Mouse (Mus musculus): ENCODE results near the gene Aspscr1. TPM values are rescaled to one million over a fixed set of nuclear protein-coding genes. Genes with fewer than 3 reads are reported as not detected.
"Not testable (repeated sequence)": the region's sequence is repeated elsewhere in the genome, so short reads cannot be mapped to it uniquely, and the experiment has no call there.

Gene Aspscr1
- polyA plus RNA-seq, 1 experiment from 2014 or later, result 103 TPM

- H3K4me1 ChIP-seq (ENCODE audit: control insufficient read depth, insufficient read depth, low read length), result peaks cover 11% of the 10 kb centered on the region
- no peak overlapping the region for H3K9ac ChIP-seq (ENCODE audit: low read depth, low read length)
- no peak overlapping the region for H3K4me3 ChIP-seq (ENCODE audit: low read depth, low read length)
- no peaks in the 10 kb centered on the region for H3K9me3 ChIP-seq (replicated peaks; ENCODE audit: control insufficient read depth, low read length)
- H3K4me2 ChIP-seq, result no peak overlapping the region
- ATAC-seq (replicated peaks; ENCODE audit: insufficient number of reproducible peaks, low FRiP score, low TSS enrichment), result no peak
- peaks cover 37% of the 10 kb centered on the region for H3K27me3 ChIP-seq (ENCODE audit: control insufficient read depth, insufficient read depth, low read length)
- WGBS (ENCODE audit: insufficient replicate concordance), result 67% methylated on average over 3 of the region's 3 CpGs
- H3K36me3 ChIP-seq (ENCODE audit: control insufficient read depth, insufficient read depth, low read length), result no peaks in the 10 kb centered on the region
- no peak overlapping the region for H3K27ac ChIP-seq (ENCODE audit: low read depth, low read length)
These were observed 7.4 kb upstream of the Aspscr1 start for GRCm38 (mm10) chr11:120665406-120665805.

GRCm38 (mm10) chr11:120666617-120667016 is 6.2 kb upstream of the Aspscr1 start:
- Histone ChIP-seq H3K27ac (ENCODE audit: low read depth, low read length) (no peak overlapping the region), H3K4me1 (ENCODE audit: control insufficient read depth, insufficient read depth, low read length) (peaks cover 4% of the 10 kb centered on the region; the same call in 1 of the 2 replicates), H3K4me2 (no peak overlapping the region), H3K9me3 (replicated peaks; ENCODE audit: control insufficient read depth, low read length) (no peaks in the 10 kb centered on the region), H3K4me3 (ENCODE audit: low read depth, low read length) (no peak overlapping the region), H3K9ac (ENCODE audit: low read depth, low read length) (no peak overlapping the region), H3K27me3 (ENCODE audit: control insufficient read depth, insufficient read depth, low read length) (peaks cover 24% of the 10 kb centered on the region), H3K36me3 (ENCODE audit: control insufficient read depth, insufficient read depth, low read length) (no peaks in the 10 kb centered on the region)
- no peak for ATAC-seq (replicated peaks; ENCODE audit: insufficient number of reproducible peaks, low FRiP score, low TSS enrichment)
- WGBS (ENCODE audit: insufficient replicate concordance), result 1% methylated on average over 3 of the region's 3 CpGs

GRCm38 (mm10) chr11:120673594-120674122 is 885 bp downstream of the Aspscr1 start:
- peak overlapping the region; percentile 86 for H3K4me2 ChIP-seq
- peak overlapping the region; percentile 90 for H3K9ac ChIP-seq (ENCODE audit: low read depth, low read length)
- H3K4me1 ChIP-seq (ENCODE audit: control insufficient read depth, insufficient read depth, low read length), result peaks cover 8% of the 10 kb centered on the region
- no peaks in the 10 kb centered on the region for H3K27me3 ChIP-seq (ENCODE audit: control insufficient read depth, insufficient read depth, low read length)
- H3K9me3 ChIP-seq (replicated peaks; ENCODE audit: control insufficient read depth, low read length), result no peaks in the 10 kb centered on the region
- WGBS (ENCODE audit: insufficient replicate concordance), result 36% methylated on average over 12 of the region's 12 CpGs
- H3K36me3 ChIP-seq (ENCODE audit: control insufficient read depth, insufficient read depth, low read length), result peaks cover 3% of the 10 kb centered on the region; the same call in 1 of the 2 replicates
- peak overlapping the region; percentile 74 for H3K4me3 ChIP-seq (ENCODE audit: low read depth, low read length)
- H3K27ac ChIP-seq (ENCODE audit: low read depth, low read length), result peak overlapping the region; percentile 89
- ATAC-seq (replicated peaks; ENCODE audit: insufficient number of reproducible peaks, low FRiP score, low TSS enrichment), result no peak

- 80% methylated on average over 4 of the region's 5 CpGs for whole genome bisulfite sequencing (ENCODE audit: insufficient replicate concordance)
- not testable (repeated sequence) for H3K4me2 ChIP-seq; ATAC-seq (replicated peaks; ENCODE audit: insufficient number of reproducible peaks, low FRiP score, low TSS enrichment); H3K4me3 ChIP-seq (ENCODE audit: low read depth, low read length); H3K36me3 ChIP-seq (ENCODE audit: control insufficient read depth, insufficient read depth, low read length); H3K27ac ChIP-seq (ENCODE audit: low read depth, low read length); H3K27me3 ChIP-seq (ENCODE audit: control insufficient read depth, insufficient read depth, low read length); H3K9ac ChIP-seq (ENCODE audit: low read depth, low read length); H3K4me1 ChIP-seq (ENCODE audit: control insufficient read depth, insufficient read depth, low read length); H3K9me3 ChIP-seq (replicated peaks; ENCODE audit: control insufficient read depth, low read length)
These were observed 3.1 kb downstream of the Aspscr1 start for GRCm38 (mm10) chr11:120675875-120676274.

GRCm38 (mm10) chr11:120676951-120677350 is 4.2 kb downstream of the Aspscr1 start:
- Histone ChIP-seq H3K4me2 (no peak overlapping the region), H3K36me3 (ENCODE audit: control insufficient read depth, insufficient read depth, low read length) (peaks cover 6% of the 10 kb centered on the region; the same call in 1 of the 2 replicates), H3K27me3 (ENCODE audit: control insufficient read depth, insufficient read depth, low read length) (no peaks in the 10 kb centered on the region), H3K27ac (ENCODE audit: low read depth, low read length) (no peak overlapping the region), H3K4me1 (ENCODE audit: control insufficient read depth, insufficient read depth, low read length) (peaks cover 8% of the 10 kb centered on the region), H3K9ac (ENCODE audit: low read depth, low read length) (no peak overlapping the region), H3K9me3 (replicated peaks; ENCODE audit: control insufficient read depth, low read length) (no peaks in the 10 kb centered on the region), H3K4me3 (ENCODE audit: low read depth, low read length) (no peak overlapping the region)
- no peak for ATAC-seq (replicated peaks; ENCODE audit: insufficient number of reproducible peaks, low FRiP score, low TSS enrichment)
- 86% methylated on average over 4 of the region's 4 CpGs for WGBS (ENCODE audit: insufficient replicate concordance)

GRCm38 (mm10) chr11:120679909-120680308 is 7.1 kb downstream of the Aspscr1 start:
- no peak for ATAC-seq (replicated peaks; ENCODE audit: insufficient number of reproducible peaks, low FRiP score, low TSS enrichment)
- Histone ChIP-seq H3K4me3 (ENCODE audit: low read depth, low read length) (no peak overlapping the region), H3K4me1 (ENCODE audit: control insufficient read depth, insufficient read depth, low read length) (peaks cover 2% of the 10 kb centered on the region; the same call in 1 of the 2 replicates), H3K27ac (ENCODE audit: low read depth, low read length) (no peak overlapping the region), H3K36me3 (ENCODE audit: control insufficient read depth, insufficient read depth, low read length) (peaks cover 9% of the 10 kb centered on the region; the same call in 1 of the 2 replicates), H3K27me3 (ENCODE audit: control insufficient read depth, insufficient read depth, low read length) (no peaks in the 10 kb centered on the region), H3K9ac (ENCODE audit: low read depth, low read length) (no peak overlapping the region), H3K9me3 (replicated peaks; ENCODE audit: control insufficient read depth, low read length) (no peaks in the 10 kb centered on the region), H3K4me2 (no peak overlapping the region)
- 70% methylated on average over 3 of the region's 3 CpGs for WGBS (ENCODE audit: insufficient replicate concordance)

- Histone ChIP-seq H3K9me3 (replicated peaks; ENCODE audit: control insufficient read depth, low read length) (no peaks in the 10 kb centered on the region), H3K27me3 (ENCODE audit: control insufficient read depth, insufficient read depth, low read length) (no peaks in the 10 kb centered on the region), H3K4me2 (no peak overlapping the region), H3K27ac (ENCODE audit: low read depth, low read length) (no peak overlapping the region), H3K4me1 (ENCODE audit: control insufficient read depth, insufficient read depth, low read length) (no peaks in the 10 kb centered on the region), H3K9ac (ENCODE audit: low read depth, low read length) (no peak overlapping the region), H3K4me3 (ENCODE audit: low read depth, low read length) (no peak overlapping the region), H3K36me3 (ENCODE audit: control insufficient read depth, insufficient read depth, low read length) (peaks cover 13% of the 10 kb centered on the region; the same call in 1 of the 2 replicates)
- no peak for ATAC-seq (replicated peaks; ENCODE audit: insufficient number of reproducible peaks, low FRiP score, low TSS enrichment)
- 89% methylated on average over 5 of the region's 5 CpGs for WGBS (ENCODE audit: insufficient replicate concordance)
These were observed 9.9 kb downstream of the Aspscr1 start for GRCm38 (mm10) chr11:120682683-120683082.

GRCm38 (mm10) chr11:120683536-120683935 is 10.8 kb downstream of the Aspscr1 start:
- ATAC-seq (replicated peaks; ENCODE audit: insufficient number of reproducible peaks, low FRiP score, low TSS enrichment), result no peak
- no peak overlapping the region for H3K4me3 ChIP-seq (ENCODE audit: low read depth, low read length)
- H3K27me3 ChIP-seq (ENCODE audit: control insufficient read depth, insufficient read depth, low read length), result no peaks in the 10 kb centered on the region
- H3K4me2 ChIP-seq, result no peak overlapping the region
- H3K27ac ChIP-seq (ENCODE audit: low read depth, low read length), result no peak overlapping the region
- H3K36me3 ChIP-seq (ENCODE audit: control insufficient read depth, insufficient read depth, low read length), result peaks cover 10% of the 10 kb centered on the region; the same call in 1 of the 2 replicates
- no peaks in the 10 kb centered on the region for H3K9me3 ChIP-seq (replicated peaks; ENCODE audit: control insufficient read depth, low read length)
- WGBS (ENCODE audit: insufficient replicate concordance), result 74% methylated on average over 3 of the region's 3 CpGs
- no peak overlapping the region for H3K9ac ChIP-seq (ENCODE audit: low read depth, low read length)
- H3K4me1 ChIP-seq (ENCODE audit: control insufficient read depth, insufficient read depth, low read length), result no peaks in the 10 kb centered on the region

- Histone ChIP-seq H3K4me3 (ENCODE audit: low read depth, low read length) (no peak overlapping the region), H3K4me1 (ENCODE audit: control insufficient read depth, insufficient read depth, low read length) (no peaks in the 10 kb centered on the region), H3K4me2 (no peak overlapping the region), H3K9ac (ENCODE audit: low read depth, low read length) (no peak overlapping the region), H3K36me3 (ENCODE audit: control insufficient read depth, insufficient read depth, low read length) (peaks cover 11% of the 10 kb centered on the region; the same call in 1 of the 2 replicates), H3K9me3 (replicated peaks; ENCODE audit: control insufficient read depth, low read length) (no peaks in the 10 kb centered on the region), H3K27me3 (ENCODE audit: control insufficient read depth, insufficient read depth, low read length) (no peaks in the 10 kb centered on the region), H3K27ac (ENCODE audit: low read depth, low read length) (no peak overlapping the region)
- ATAC-seq (replicated peaks; ENCODE audit: insufficient number of reproducible peaks, low FRiP score, low TSS enrichment), result no peak
- 75% methylated on average over 2 of the region's 2 CpGs for WGBS (ENCODE audit: insufficient replicate concordance)
These were observed 11.3 kb downstream of the Aspscr1 start for GRCm38 (mm10) chr11:120684086-120684485.

Measured in heart, embryonic 11.5 days (tissue).